Mouse (Mus musculus) CH12.LX (cell line): ENCODE results near the gene Ninl. TPM values are rescaled to one million over a fixed set of nuclear protein-coding genes. Genes with fewer than 3 reads are reported as not detected.

ENCODE experiments used
- DNase-seq: peaks from one replicate; pipeline ENCODE4 v3.0.0-alpha.2; 2013; ENCODE audit errors: extremely low read depth
- H3K27ac ChIP-seq: 2 replicates; pipeline ENCODE4 v1.5.1; 2012; ENCODE audit warnings: low read depth, mild to moderate bottlenecking, control low read depth, moderate library complexity; ENCODE audit not compliant: insufficient read depth
- H3K27me3 ChIP-seq: replicated peaks from 2 replicates; pipeline ENCODE3; 2012; ENCODE audit warnings: inconsistent platforms
- H3K36me3 ChIP-seq, 2 experiments: replicated peaks in 1 of 2; 2 replicates each; pipeline versions ENCODE3 to v1.6.1; 2012; ENCODE audit warnings: inconsistent platforms in 1 of 2, low read length in 1 of 2, mild to moderate bottlenecking in 1 of 2, mixed read lengths in 1 of 2, moderate library complexity in 1 of 2; ENCODE audit not compliant: control insufficient read depth in 1 of 2, insufficient read depth in 1 of 2
- H3K4me1 ChIP-seq, 2 experiments: 2 replicates each; pipeline ENCODE4 v1.6.1; 2012; ENCODE audit warnings: inconsistent platforms in 1 of 2, moderate library complexity in 1 of 2; ENCODE audit not compliant: insufficient read depth in 2 of 2, control insufficient read depth in 1 of 2
- H3K4me2 ChIP-seq: 2 replicates; pipeline ENCODE4 v1.6.1; 2012; ENCODE audit warnings: low read depth, mild to moderate bottlenecking, control low read depth; ENCODE audit not compliant: poor library complexity, insufficient read depth, severe bottlenecking
- H3K4me3 ChIP-seq, 3 experiments: fragments of 150-350 bp in 1 of 3; sonication (generic) in 1 of 3; replicated peaks in 1 of 3; 2 replicates each; pipeline versions ENCODE3 to v1.5.1; 2011 to 2012; ENCODE audit warnings: low read depth in 2 of 3, low read length in 2 of 3, mild to moderate bottlenecking in 2 of 3, moderate library complexity in 2 of 3, control low read depth in 1 of 3, improper control_type of control experiment in 1 of 3, inconsistent platforms in 1 of 3, mixed read lengths in 1 of 3; ENCODE audit not compliant: poor library complexity in 1 of 3
- H3K79me2 ChIP-seq: replicated peaks from 2 replicates; pipeline ENCODE4 v1.6.1; 2012; ENCODE audit warnings: mild to moderate bottlenecking, moderate library complexity; ENCODE audit not compliant: control insufficient read depth, poor library complexity, insufficient read depth, severe bottlenecking; ENCODE audit errors: extremely low read depth
- H3K9ac ChIP-seq: 2 replicates; pipeline ENCODE4 v1.6.1; 2012; ENCODE audit warnings: low read depth, mild to moderate bottlenecking, control low read depth, moderate library complexity; ENCODE audit not compliant: insufficient read depth
- H3K9me3 ChIP-seq: replicated peaks from 2 replicates; pipeline ENCODE3; 2012; ENCODE audit warnings: low read length, inconsistent platforms, mixed read lengths
- BHLHE40 ChIP-seq: IDR thresholded peaks from 2 replicates; pipeline ENCODE4 v1.6.1; 2011; ENCODE audit warnings: mild to moderate bottlenecking, low read depth, low read length, improper control_type of control experiment
- CHD1 ChIP-seq: IDR thresholded peaks from 2 replicates; pipeline ENCODE4 v1.6.1; 2012; ENCODE audit warnings: low read depth, low read length, improper control_type of control experiment, inconsistent platforms
- CHD2 ChIP-seq: IDR thresholded peaks from 2 replicates; pipeline ENCODE4 v1.6.1; 2011; ENCODE audit warnings: low read length, improper control_type of control experiment
- CTCF ChIP-seq, 2 experiments: IDR thresholded peaks in 1 of 2; conservative IDR thresholded peaks in 1 of 2; 2 replicates each; pipeline ENCODE4 v1.5.1; 2011 to 2012; ENCODE audit warnings: low read depth in 2 of 2, low read length in 2 of 2, improper control_type of control experiment in 1 of 2, inconsistent platforms in 1 of 2, mild to moderate bottlenecking in 1 of 2, moderate library complexity in 1 of 2
- ELF1 ChIP-seq: IDR thresholded peaks from 2 replicates; pipeline ENCODE4 v1.6.1; 2014; ENCODE audit warnings: low read depth, mild to moderate bottlenecking, inconsistent platforms, low read length, improper control_type of control experiment
- EP300 ChIP-seq: IDR thresholded peaks from 2 replicates; pipeline ENCODE4 v1.6.1; 2011; ENCODE audit warnings: low read length, improper control_type of control experiment
- ETS1 ChIP-seq: conservative IDR thresholded peaks from 2 replicates; pipeline ENCODE4 v1.6.1; 2012; ENCODE audit warnings: low read depth, mild to moderate bottlenecking, inconsistent platforms, low read length, improper control_type of control experiment, moderate library complexity
- HCFC1 ChIP-seq: IDR thresholded peaks from 2 replicates; pipeline ENCODE4 v1.6.1; 2012; ENCODE audit warnings: low read depth, mild to moderate bottlenecking, inconsistent platforms, low read length, improper control_type of control experiment
- IRF4 ChIP-seq: IDR thresholded peaks from 2 replicates; pipeline ENCODE4 v1.6.1; 2014; ENCODE audit warnings: low read depth, mild to moderate bottlenecking, inconsistent platforms, low read length, improper control_type of control experiment
- JUN ChIP-seq: IDR thresholded peaks from 2 replicates; pipeline ENCODE4 v1.6.1; 2011; ENCODE audit warnings: low read depth, mild to moderate bottlenecking, low read length, improper control_type of control experiment, moderate library complexity; ENCODE audit not compliant: insufficient read depth
- JUND ChIP-seq: conservative IDR thresholded peaks from 2 replicates; pipeline ENCODE4 v1.6.1; 2011; ENCODE audit warnings: low read depth, low read length, improper control_type of control experiment
- KAT2A ChIP-seq: IDR thresholded peaks from 2 replicates; pipeline ENCODE4 v1.6.1; 2012; ENCODE audit warnings: low read length, improper control_type of control experiment, inconsistent platforms; ENCODE audit not compliant: insufficient replicate concordance
- MAFK ChIP-seq: IDR thresholded peaks from 2 replicates; pipeline ENCODE4 v1.6.1; 2011; ENCODE audit warnings: low read length, improper control_type of control experiment; ENCODE audit not compliant: insufficient replicate concordance
- MAX ChIP-seq: IDR thresholded peaks from 2 replicates; pipeline ENCODE4 v1.6.1; 2011; ENCODE audit warnings: low read length, improper control_type of control experiment
- MAZ ChIP-seq: IDR thresholded peaks from 2 replicates; pipeline ENCODE4 v1.6.1; 2012; ENCODE audit warnings: low read depth, mild to moderate bottlenecking, inconsistent platforms, low read length, improper control_type of control experiment, moderate library complexity
- MEF2A ChIP-seq: IDR thresholded peaks from 2 replicates; pipeline ENCODE4 v1.6.1; 2014; ENCODE audit warnings: low read depth, mild to moderate bottlenecking, inconsistent platforms, low read length, improper control_type of control experiment, borderline replicate concordance
- MXI1 ChIP-seq: IDR thresholded peaks from 2 replicates; pipeline ENCODE4 v1.6.1; 2011; ENCODE audit warnings: mild to moderate bottlenecking, low read depth, low read length, improper control_type of control experiment
- MYC ChIP-seq: IDR thresholded peaks from 2 replicates; pipeline ENCODE4 v1.6.1; 2011; ENCODE audit warnings: low read depth, mild to moderate bottlenecking, improper control_type of control experiment, low read length
- NELFE ChIP-seq: IDR thresholded peaks from 2 replicates; pipeline ENCODE4 v1.6.1; 2011; ENCODE audit warnings: low read depth, low read length, improper control_type of control experiment
- NRF1 ChIP-seq: IDR thresholded peaks from 2 replicates; pipeline ENCODE4 v1.6.1; 2014; ENCODE audit warnings: low read depth, mild to moderate bottlenecking, inconsistent platforms, low read length, improper control_type of control experiment, moderate library complexity
- PAX5 ChIP-seq: IDR thresholded peaks from 2 replicates; pipeline ENCODE4 v1.6.1; 2012; ENCODE audit warnings: low read length, inconsistent platforms, mixed read lengths
- POLR2A ChIP-seq: IDR thresholded peaks from 2 replicates; pipeline ENCODE4 v1.6.1; 2011; ENCODE audit warnings: low read depth, mild to moderate bottlenecking, improper control_type of control experiment, low read length
- POLR2AphosphoS2 ChIP-seq: IDR thresholded peaks from 2 replicates; pipeline ENCODE4 v1.6.1; 2011; ENCODE audit warnings: low read depth, low read length, improper control_type of control experiment
- RAD21 ChIP-seq: IDR thresholded peaks from 2 replicates; pipeline ENCODE4 v1.6.1; 2011; ENCODE audit warnings: low read depth, mild to moderate bottlenecking, low read length, improper control_type of control experiment, moderate library complexity
- SIN3A ChIP-seq: IDR thresholded peaks from 2 replicates; pipeline ENCODE4 v1.6.1; 2012; ENCODE audit warnings: low read length, improper control_type of control experiment, inconsistent platforms
- SMC3 ChIP-seq: IDR thresholded peaks from 2 replicates; pipeline ENCODE4 v1.6.1; 2011; ENCODE audit warnings: low read depth, low read length, improper control_type of control experiment
- TBP ChIP-seq: conservative IDR thresholded peaks from 2 replicates; pipeline ENCODE4 v1.6.1; 2011; ENCODE audit warnings: low read depth, low read length, improper control_type of control experiment
- TCF12 ChIP-seq: IDR thresholded peaks from 2 replicates; pipeline ENCODE4 v1.6.1; 2014; ENCODE audit warnings: low read depth, mild to moderate bottlenecking, inconsistent platforms, low read length, improper control_type of control experiment
- UBTF ChIP-seq: IDR thresholded peaks from 2 replicates; pipeline ENCODE4 v1.6.1; 2012; ENCODE audit warnings: low read depth, mild to moderate bottlenecking, inconsistent platforms, low read length, improper control_type of control experiment, moderate library complexity
- USF1 ChIP-seq: IDR thresholded peaks from 2 replicates; pipeline ENCODE4 v1.6.1; 2014; ENCODE audit warnings: low read depth, mild to moderate bottlenecking, inconsistent platforms, low read length, improper control_type of control experiment
- USF2 ChIP-seq: conservative IDR thresholded peaks from 2 replicates; pipeline ENCODE4 v1.6.1; 2011; ENCODE audit warnings: low read depth, low read length, improper control_type of control experiment
- ZC3H11A ChIP-seq: IDR thresholded peaks from 2 replicates; pipeline ENCODE4 v1.6.1; 2012; ENCODE audit warnings: low read depth, mild to moderate bottlenecking, inconsistent platforms, low read length, improper control_type of control experiment
- ZKSCAN1 ChIP-seq: IDR thresholded peaks from 2 replicates; pipeline ENCODE4 v1.6.1; 2012; ENCODE audit warnings: low read depth, inconsistent platforms, low read length, improper control_type of control experiment, borderline replicate concordance
- ZMIZ1 ChIP-seq: IDR thresholded peaks from 2 replicates; pipeline ENCODE4 v1.6.1; 2012; ENCODE audit warnings: low read depth, mild to moderate bottlenecking, inconsistent platforms, low read length, improper control_type of control experiment
- ZNF384 ChIP-seq: IDR thresholded peaks from 2 replicates; pipeline ENCODE4 v1.6.1; 2012; ENCODE audit warnings: low read depth, low read length, improper control_type of control experiment, inconsistent platforms
- dilution Hi-C: fragments of 300-500 bp; cut with MboI; formaldehyde crosslinking; loops from 2 replicates; pipeline ENCODE4 v1.14.3; 2020; ENCODE audit warnings: low sequenced_read_pairs; ENCODE audit not compliant: extremely low pct_unique_long_range_greater_than_20kb, extremely low pct_ligation_motif_present
- in situ Hi-C: fragments of 300-500 bp; cut with MboI; formaldehyde crosslinking; loops from 3 replicates; pipeline ENCODE4 v1.14.3; 2019; ENCODE audit warnings: low sequenced_read_pairs, low pct_ligation_motif_present, low pct_unique_long_range_greater_than_20kb, mixed read lengths
- polyA plus RNA-seq: library from polyadenylated mRNA; unstranded; fragments of >175 nt; gene quantifications from 2 replicates; pipeline ENCODE4 v1.2.1, GENCODE M21; 2012; ENCODE audit warnings: low read depth; ENCODE audit not compliant: insufficient read length
- total RNA-seq, 2 experiments: library from RNA; depleted of rRNA; stranded (reverse); fragments of 300-350 nt in 1 of 2; fragments of >200 nt in 1 of 2; gene quantifications; 2 replicates each; pipeline ENCODE4 v1.2.3; 2012 to 2014

Gene Ninl
- total and polyA plus RNA-seq, 3 experiments: 1.8 to 6.6 (median 3.5) TPM

DNA sequence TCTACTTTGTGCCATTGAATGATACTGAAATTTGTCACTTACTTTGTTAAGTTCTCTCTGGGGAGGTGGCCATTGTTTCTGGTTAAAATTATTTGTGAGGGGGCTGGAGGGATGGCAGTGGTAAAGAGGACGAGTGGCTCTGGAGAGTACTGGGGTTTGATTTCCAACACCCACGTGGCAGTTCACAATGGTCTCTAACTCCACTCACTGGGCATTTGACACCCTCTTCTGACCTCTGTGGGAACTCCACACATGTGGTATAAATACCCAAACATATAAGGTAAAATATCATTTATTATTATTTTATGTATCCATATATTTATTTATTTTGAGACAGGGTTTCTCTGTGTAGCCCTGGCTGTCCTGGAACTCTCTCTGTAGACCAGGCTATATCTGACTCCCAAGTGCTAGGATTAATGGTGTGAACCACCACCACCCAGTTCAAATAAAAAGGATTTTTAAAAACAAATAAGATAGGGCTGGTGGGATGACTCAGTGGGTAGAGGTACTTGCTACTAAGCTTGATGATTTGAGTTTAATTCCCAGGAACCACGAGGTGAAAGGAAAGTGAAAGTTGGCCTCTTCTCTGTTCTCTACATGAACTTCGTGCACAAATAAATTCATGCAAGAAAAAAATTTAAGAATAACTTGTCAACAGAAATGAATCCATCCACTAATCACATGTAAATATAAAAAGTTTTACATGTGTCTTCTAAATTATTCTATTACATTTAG lies 124.2 kb downstream of the Ninl start (continued):
- peak; percentile 29 for TF ChIP-seq RAD21
- no peak for TF ChIP-seq USF1
- TF ChIP-seq ZC3H11A: no peak
- no peak for TF ChIP-seq JUN
- TF ChIP-seq MAX: peak; percentile 34; the same call in 1 of the 2 replicates
- TF ChIP-seq, all 38 proteins: peak for 6

DNA sequence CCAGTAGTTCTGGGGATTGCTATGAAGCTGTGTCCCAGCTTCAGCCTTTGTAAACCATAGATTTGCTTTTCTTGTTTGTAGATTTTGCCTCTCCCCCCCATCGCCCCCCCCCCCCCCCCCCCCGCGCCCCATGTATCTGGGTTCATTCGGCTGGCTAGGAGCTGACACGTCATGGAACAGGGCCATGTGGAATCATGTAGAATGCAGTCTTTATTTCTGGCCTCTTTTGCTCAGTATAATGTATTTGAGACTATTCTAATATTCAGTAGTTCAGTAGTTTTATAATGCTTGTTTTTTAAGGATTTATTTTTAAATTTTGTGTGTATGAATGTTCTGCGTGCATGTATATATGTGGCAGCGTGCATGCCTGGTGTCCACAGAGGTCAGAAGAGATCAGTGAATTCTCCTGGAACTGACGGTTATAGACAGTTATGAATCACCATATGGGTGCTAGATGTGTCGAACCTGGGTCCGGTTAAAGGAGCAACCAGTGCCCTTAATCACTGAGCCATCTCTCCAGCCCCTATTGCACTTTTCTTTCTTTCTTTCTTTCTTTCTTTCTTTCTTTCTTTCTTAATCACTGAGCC lies 128.8 kb downstream of the Ninl start:
- peak overlapping the region; percentile 99 for H3K9ac ChIP-seq
- peak overlapping the region; percentile 93 for H3K4me2 ChIP-seq
- H3K36me3 ChIP-seq: peaks cover 0 to 6% of the 10 kb centered on the region in 2 experiments
- H3K79me2 ChIP-seq: peaks cover 20% of the 10 kb centered on the region
- in situ Hi-C loops: no loop called here
- peak; percentile 52 for DNase-seq
- H3K9me3 ChIP-seq: no peaks in the 10 kb centered on the region
- H3K27me3 ChIP-seq: no peaks in the 10 kb centered on the region
- H3K4me1 ChIP-seq: peaks cover 3 to 30% of the 10 kb centered on the region in 2 experiments; a peak in 3 of 4 replicates
- H3K4me3 ChIP-seq: peak overlapping the region; percentile 67 to 84 (median 71)
- dilution Hi-C loops: no loop called here
- H3K27ac ChIP-seq: peak overlapping the region; percentile 73
- TF ChIP-seq MAZ: peak; percentile 52; the same call in 1 of the 2 replicates
- no peak for TF ChIP-seq MAFK
- TF ChIP-seq CTCF (conservative IDR thresholded peaks at IDR 0.05 in 1 of 2, IDR thresholded peaks at IDR 0.05 in 1 of 2; ENCODE audit: low read depth in 2 of 2, low read length in 2 of 2): no peak
- peak; percentile 93 for TF ChIP-seq MYC
- no peak for TF ChIP-seq JUN
- TF ChIP-seq ZMIZ1: peak; percentile 45; the same call in 1 of the 2 replicates
- TF ChIP-seq MEF2A: no peak
- no peak; the same call in 1 of the 2 replicates for TF ChIP-seq EP300
- TF ChIP-seq IRF4: no peak
- no peak for TF ChIP-seq USF2
- no peak for TF ChIP-seq USF1
- no peak for TF ChIP-seq TCF12
- no peak for TF ChIP-seq ZKSCAN1
- TF ChIP-seq KAT2A: no peak
- no peak for TF ChIP-seq PAX5
- no peak for TF ChIP-seq HCFC1
- TF ChIP-seq ZNF384: no peak
- TF ChIP-seq RAD21: no peak
- no peak for TF ChIP-seq BHLHE40
- no peak for TF ChIP-seq SMC3
- no peak for TF ChIP-seq JUND
- 0 out of 2 replicates have a peak, but pooled peaks have one; percentile 14 for TF ChIP-seq CHD1
- no peak for TF ChIP-seq ETS1
- TF ChIP-seq POLR2A: no peak
- no peak for TF ChIP-seq ZC3H11A
- no peak for TF ChIP-seq POLR2AphosphoS2
- TF ChIP-seq SIN3A: peak; percentile 46; the same call in 1 of the 2 replicates
- 0 out of 2 replicates have a peak, but pooled peaks have one; percentile 18 for TF ChIP-seq TBP
- TF ChIP-seq ELF1: no peak
- TF ChIP-seq NRF1: no peak
- TF ChIP-seq MXI1: peak; percentile 52; the same call in 1 of the 2 replicates
- TF ChIP-seq CHD2: no peak
- TF ChIP-seq UBTF: no peak
- TF ChIP-seq NELFE: no peak
